Mouse (Mus musculus): ENCODE measurements around the gene Itpr1.

The Itpr1 gene

GRCm38 (mm10) chr6:108594171-108594841 lies 381.4 kb downstream of the Itpr1 start:
- 51% methylated on average over 5 of the region's 5 CpGs for WGBS

- WGBS: 91% methylated on average over 4 of the region's 4 CpGs
These were observed 385.8 kb downstream of the Itpr1 start for GRCm38 (mm10) chr6:108598691-108599090.

- 92% methylated on average over 2 of the region's 2 CpGs for WGBS
These were observed 386.4 kb downstream of the Itpr1 start for GRCm38 (mm10) chr6:108599317-108599716.

Data from cerebral cortex, adult 2 months (tissue).